15 mouse cellular contexts compared by ENCODE assay signal in the genomic region with DNA sequence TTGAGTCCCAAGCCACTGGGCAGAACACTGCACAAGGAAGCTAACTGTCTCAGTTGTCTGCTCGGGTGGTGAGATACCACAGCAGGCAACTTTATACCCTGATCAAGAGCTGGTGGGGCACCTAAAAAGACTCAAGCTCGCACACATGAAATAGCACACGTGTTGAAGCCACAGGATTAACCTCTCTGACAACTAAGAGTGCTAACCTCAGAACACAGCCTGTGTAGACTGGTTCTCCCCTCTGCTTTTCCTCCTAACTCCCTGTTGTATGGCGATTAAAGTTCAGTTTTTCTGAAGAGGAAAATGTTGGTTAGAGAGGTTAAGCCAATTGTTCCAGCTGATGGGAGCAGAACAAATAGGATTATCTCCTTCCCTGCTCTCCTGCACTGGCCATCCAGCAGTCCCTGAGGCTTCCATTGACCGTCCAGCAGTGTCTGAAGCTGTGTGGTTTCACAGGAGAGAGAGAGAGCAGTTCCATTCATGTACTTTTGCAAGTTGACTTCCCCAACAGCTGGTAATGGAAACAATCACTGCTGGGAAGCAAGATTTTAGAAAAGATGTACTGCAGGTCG.
"Had no signal": no experiment of that assay in that cellular context is flagged by ENCODE, and none has a peak within 500 bp of the region (broad histone marks: within the 10 kb centered on the region; RNA-seq: fewer than 3 reads in every experiment).

No protein-coding gene starts in this region.

- H3K27ac ChIP-seq: limb, embryonic 13.5 days; liver, embryonic 15.5 days; neural tube, embryonic 15.5 days had no signal

- H3K4me3 ChIP-seq: limb, embryonic 13.5 days; liver, embryonic 15.5 days; myocyte; neural tube, embryonic 15.5 days had no signal

- H3K9me3 ChIP-seq: limb, embryonic 13.5 days; liver, embryonic 15.5 days; neural tube, embryonic 15.5 days had no signal

- H3K27me3 ChIP-seq: limb, embryonic 13.5 days; liver, embryonic 15.5 days; neural tube, embryonic 15.5 days had no signal

- ATAC-seq: lung, postnatal 0 days had no signal

- DNase-seq: kidney, adult 11 months; kidney, adult 9 months; kidney, postnatal 14 days; left cerebral cortex, postnatal 4 days; lung, adult 2 months; lung, postnatal 4 days; right cerebral cortex, postnatal 4 days; spleen, adult 18-20 months; thymus, adult 2 months; thymus, postnatal 25 days had no signal

- H3K4me1 ChIP-seq: limb, embryonic 13.5 days; liver, embryonic 15.5 days; neural tube, embryonic 15.5 days had no signal

- H3K4me2 ChIP-seq: limb, embryonic 13.5 days; liver, embryonic 15.5 days; neural tube, embryonic 15.5 days had no signal

- H3K9ac ChIP-seq: limb, embryonic 13.5 days; liver, embryonic 15.5 days; neural tube, embryonic 15.5 days had no signal

- H3K36me3 ChIP-seq: limb, embryonic 13.5 days; liver, embryonic 15.5 days; neural tube, embryonic 15.5 days had no signal
